Mouse (Mus musculus): ENCODE data around the gene Hist2h2be. TPM values are rescaled to one million over a fixed set of nuclear protein-coding genes. Genes with fewer than 3 reads are reported as not detected.

Gene Hist2h2be
- total and polyA plus RNA-seq, 2 experiments from 2014 or later = 2.9 to 12.7 TPM

- H3K27me3 ChIP-seq (ENCODE audit: insufficient read depth, low read length) = no peaks in the 10 kb centered on the region
- H3K4me2 ChIP-seq (ENCODE audit: low read depth, low read length, poor library complexity, severe bottlenecking) = peak overlapping the region; percentile 63
- peak; percentile 38 for DNase-seq (ENCODE audit: low spot score)
- H3K9me3 ChIP-seq (ENCODE audit: low read length) = no peaks in the 10 kb centered on the region
- ATAC-seq (ENCODE audit: low FRiP score) = peak; percentile 35
- peak overlapping the region; percentile 62 for H3K4me3 ChIP-seq (ENCODE audit: low read depth, low read length)
- no peak for TF ChIP-seq CTCF (IDR thresholded peaks at IDR 0.05)
- peaks cover 8% of the 10 kb centered on the region; the same call in 1 of the 2 replicates for H3K4me1 ChIP-seq (ENCODE audit: insufficient read depth, low read length)
- H3K36me3 ChIP-seq (ENCODE audit: insufficient read depth, low read length) = peaks cover 11% of the 10 kb centered on the region; the same call in 1 of the 2 replicates
- peak overlapping the region; percentile 90 for H3K27ac ChIP-seq (ENCODE audit: low read depth, low read length)
- peak overlapping the region; percentile 85 for H3K9ac ChIP-seq (replicated peaks; ENCODE audit: low read length, poor library complexity, severe bottlenecking)
- 25% methylated on average over 12 of the region's 12 CpGs for WGBS
These were observed 39.2 kb upstream of the Hist2h2be start for GRCm38 (mm10) chr3:96181510-96182381.

- no peak for ATAC-seq (ENCODE audit: low FRiP score)
These were observed 38.5 kb upstream of the Hist2h2be start for GRCm38 (mm10) chr3:96182382-96182776.

GRCm38 (mm10) chr3:96192977-96193376 is 27.9 kb upstream of the Hist2h2be start:
- no peak overlapping the region for H3K4me2 ChIP-seq (ENCODE audit: low read depth, low read length, poor library complexity, severe bottlenecking)
- peaks cover 48% of the 10 kb centered on the region for H3K36me3 ChIP-seq (ENCODE audit: insufficient read depth, low read length)
- no peak for TF ChIP-seq CTCF (IDR thresholded peaks at IDR 0.05)
- H3K27me3 ChIP-seq (ENCODE audit: insufficient read depth, low read length) = no peaks in the 10 kb centered on the region
- H3K9me3 ChIP-seq (ENCODE audit: low read length) = no peaks in the 10 kb centered on the region
- 70% methylated on average over 12 of the region's 12 CpGs for WGBS
- H3K4me3 ChIP-seq (ENCODE audit: low read depth, low read length) = no peak overlapping the region
- ATAC-seq (ENCODE audit: low FRiP score) (no peak), DNase-seq (ENCODE audit: low spot score) (no peak)
- H3K27ac ChIP-seq (ENCODE audit: low read depth, low read length) = no peak overlapping the region
- peaks cover 8% of the 10 kb centered on the region; the same call in 1 of the 2 replicates for H3K4me1 ChIP-seq (ENCODE audit: insufficient read depth, low read length)
- no peak overlapping the region for H3K9ac ChIP-seq (replicated peaks; ENCODE audit: low read length, poor library complexity, severe bottlenecking)

More at GRCm38 (mm10) chr3:96182382-96182776, 38.5 kb upstream of the Hist2h2be start:
- DNase-seq (ENCODE audit: low spot score) = no peak
- Histone ChIP-seq H3K4me2 (ENCODE audit: low read depth, low read length, poor library complexity, severe bottlenecking) (peak overlapping the region; percentile 63), H3K4me3 (ENCODE audit: low read depth, low read length) (peak overlapping the region; percentile 62), H3K27me3 (ENCODE audit: insufficient read depth, low read length) (no peaks in the 10 kb centered on the region), H3K9ac (replicated peaks; ENCODE audit: low read length, poor library complexity, severe bottlenecking) (peak overlapping the region; percentile 85), H3K27ac (ENCODE audit: low read depth, low read length) (peak overlapping the region; percentile 90), H3K4me1 (ENCODE audit: insufficient read depth, low read length) (peaks cover 8% of the 10 kb centered on the region; the same call in 1 of the 2 replicates), H3K9me3 (ENCODE audit: low read length) (no peaks in the 10 kb centered on the region), H3K36me3 (ENCODE audit: insufficient read depth, low read length) (peaks cover 13% of the 10 kb centered on the region; the same call in 1 of the 2 replicates)
- no peak for TF ChIP-seq CTCF (IDR thresholded peaks at IDR 0.05)
- WGBS = 21% methylated on average over 4 of the region's 4 CpGs

GRCm38 (mm10) chr3:96194966-96195365 is 26.0 kb upstream of the Hist2h2be start:
- Histone ChIP-seq H3K4me1 (ENCODE audit: insufficient read depth, low read length) (peaks cover 8% of the 10 kb centered on the region; the same call in 1 of the 2 replicates), H3K36me3 (ENCODE audit: insufficient read depth, low read length) (peaks cover 32% of the 10 kb centered on the region), H3K4me3 (ENCODE audit: low read depth, low read length) (no peak overlapping the region), H3K4me2 (ENCODE audit: low read depth, low read length, poor library complexity, severe bottlenecking) (no peak overlapping the region), H3K27ac (ENCODE audit: low read depth, low read length) (no peak overlapping the region), H3K9me3 (ENCODE audit: low read length) (no peaks in the 10 kb centered on the region), H3K27me3 (ENCODE audit: insufficient read depth, low read length) (no peaks in the 10 kb centered on the region), H3K9ac (replicated peaks; ENCODE audit: low read length, poor library complexity, severe bottlenecking) (no peak overlapping the region)
- 90% methylated on average over 10 of the region's 10 CpGs for WGBS
- TF ChIP-seq CTCF (IDR thresholded peaks at IDR 0.05) = no peak
- DNase-seq (ENCODE audit: low spot score) (no peak), ATAC-seq (ENCODE audit: low FRiP score) (no peak)

DNA sequence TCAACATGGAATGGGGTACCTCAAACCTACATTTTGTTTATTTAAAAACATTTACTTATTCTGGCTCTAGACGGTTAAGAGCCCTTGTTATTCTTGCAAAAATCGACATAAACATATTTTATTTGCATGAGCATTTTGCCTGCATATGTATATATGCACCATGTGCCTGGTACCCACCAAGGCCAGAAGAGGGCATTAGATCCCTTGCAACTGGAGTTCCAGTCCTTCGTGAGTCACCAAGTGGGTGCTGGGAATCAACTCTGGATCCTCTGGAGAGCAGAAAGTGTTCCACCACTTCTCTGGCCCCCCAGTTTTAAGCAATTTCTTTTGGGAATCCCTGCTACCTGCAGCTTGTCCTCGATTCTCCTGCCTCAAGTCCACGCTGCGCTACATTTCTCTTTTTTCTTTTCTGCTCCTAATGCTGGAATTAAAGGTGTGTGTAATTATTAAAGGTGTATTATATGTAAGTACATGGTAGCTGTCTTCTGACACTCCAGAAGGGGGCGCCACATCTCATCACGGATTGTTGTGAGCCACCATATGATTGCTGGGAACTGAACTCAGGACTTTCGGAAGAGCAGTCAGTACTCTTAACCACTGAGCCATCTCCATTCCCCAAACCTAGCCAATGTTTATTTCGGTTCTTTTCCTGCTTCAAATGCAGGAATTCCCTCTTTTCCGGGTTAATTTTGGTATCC is 25.2 kb upstream of the Hist2h2be start:
- no peaks in the 10 kb centered on the region for H3K9me3 ChIP-seq (ENCODE audit: low read length)
- no peak for DNase-seq (ENCODE audit: low spot score)
- H3K27ac ChIP-seq (ENCODE audit: low read depth, low read length) = no peak overlapping the region
- peak; percentile 56 for TF ChIP-seq CTCF (IDR thresholded peaks at IDR 0.05)
- no peak for ATAC-seq (ENCODE audit: low FRiP score)
- H3K4me3 ChIP-seq (ENCODE audit: low read depth, low read length) = no peak overlapping the region
- H3K4me2 ChIP-seq (ENCODE audit: low read depth, low read length, poor library complexity, severe bottlenecking) = no peak overlapping the region
- peaks cover 24% of the 10 kb centered on the region for H3K36me3 ChIP-seq (ENCODE audit: insufficient read depth, low read length)
- no peak overlapping the region for H3K9ac ChIP-seq (replicated peaks; ENCODE audit: low read length, poor library complexity, severe bottlenecking)
- WGBS = 94% methylated on average over 11 of the region's 11 CpGs
- no peaks in the 10 kb centered on the region for H3K27me3 ChIP-seq (ENCODE audit: insufficient read depth, low read length)
- peaks cover 8% of the 10 kb centered on the region; the same call in 1 of the 2 replicates for H3K4me1 ChIP-seq (ENCODE audit: insufficient read depth, low read length)
